Mouse (Mus musculus) cortical plate, adult 2 months (tissue): Measurements from ENCODE around the gene Suclg2.

Source experiments
- CTCF ChIP-seq: fragments of 200-500 bp; IDR thresholded peaks from 2 replicates; pipeline ENCODE4 v1.5.1; 2011; ENCODE audit warnings: mild to moderate bottlenecking, control low read depth, low read length; ENCODE audit not compliant: insufficient read depth; ENCODE audit errors: extremely low read depth
- POLR2A ChIP-seq: fragments of 200-500 bp; IDR thresholded peaks from 2 replicates; pipeline ENCODE4 v1.6.1; 2011; ENCODE audit warnings: mild to moderate bottlenecking, low read length, control low read depth; ENCODE audit not compliant: insufficient read depth; ENCODE audit errors: extremely low read depth

GRCm38 (mm10) chr6:95514726-95515125 lies 203.9 kb downstream of the Suclg2 start:
- TF ChIP-seq CTCF (no peak), POLR2A (no peak)
